8 mouse cellular contexts compared by ENCODE assay signal in genomic region chr10:121641272-121642053, GRCm38 (mm10). TPM values are rescaled to one million over a fixed set of nuclear protein-coding genes. Genes with fewer than 3 reads are reported as not detected.
DNase-seq lines count a peak whose midpoint lies in the region; ATAC-seq lines count a peak whose summit lies in the region.

TSS of gene D930020B18Rik (plus strand) at chr10:121641588.

- peak; percentile 58 for ATAC-seq in granulocyte monocyte progenitor cell, adult 5-6 weeks (replicated peaks; ENCODE audit: poor library complexity, severe bottlenecking)

- peak; percentile 8 for DNase-seq in right cerebral cortex, postnatal 25 days
- no peak for DNase-seq in right cerebral cortex, postnatal 10 days (ENCODE audit: low spot score in 2 of 2)
- peak; percentile 49 for DNase-seq in c-Kit-positive CD71-negative TER-119-negative erythroid progenitor cells, embryonic 14.5 days (ENCODE audit: low read depth)
- DNase-seq in kidney, postnatal 4 days, result peak; percentile 43 to 52
- DNase-seq in mesoderm, embryonic 11.5 days (ENCODE audit: low read depth, low spot score), result peak; percentile 56
- peak; percentile 22 for DNase-seq in thymus, postnatal 25 days
- DNase-seq in spleen, postnatal 36 days (ENCODE audit: low spot score in 2 of 2), result no peak

RNA-seq across cellular contexts. Expression of gene D930020B18Rik, which starts in this region (rescaled TPM):
- not detected in 2 replicates for total RNA-seq in granulocyte monocyte progenitor cell, adult 5-6 weeks (2014; fragmentation: Nextera tagmentation)
- 2.5 TPM in 1 of 2 replicates, not detected in the other for total RNA-seq in granulocyte monocyte progenitor cell, adult 5-6 weeks (2017)

Comparison
In these comparisons a context has a peak if more than half of its experiments do, and no peak if none do; other contexts are left out.
1. DNase-seq: peak in right cerebral cortex, postnatal 25 days (single experiment), c-Kit-positive CD71-negative TER-119-negative erythroid progenitor cells, embryonic 14.5 days (single experiment), kidney, postnatal 4 days (2 of 2), mesoderm, embryonic 11.5 days (single experiment) and thymus, postnatal 25 days (single experiment); none in right cerebral cortex, postnatal 10 days (0 of 2) and spleen, postnatal 36 days (0 of 2).